Mouse (Mus musculus) layer of hippocampus, postnatal 10 days (tissue): ENCODE measurements around the gene Sucnr1. TPM values are rescaled to one million over a fixed set of nuclear protein-coding genes. Genes with fewer than 3 reads are reported as not detected.

Experiments used
- DNase-seq, 2 experiments: peaks; one replicate each; pipeline ENCODE4 v3.0.0; 2021; ENCODE audit warnings: low spot score in 2 of 2
- total RNA-seq, 2 experiments: library from RNA; stranded (reverse); gene quantifications; 2 replicates each; pipeline ENCODE4 v1.2.3; 2021

The Sucnr1 gene
- total RNA-seq, 2 experiments from 2014 or later, result not detected

GRCm38 (mm10) chr3:60111135-60111710 lies 29.6 kb downstream of the Sucnr1 start:
- no peak for DNase-seq

GRCm38 (mm10) chr3:60111889-60112646 lies 30.4 kb downstream of the Sucnr1 start:
- peak in 1 of 2 experiments; percentile 28 for DNase-seq

GRCm38 (mm10) chr3:60114571-60114970 lies 32.9 kb downstream of the Sucnr1 start:
- no peak for DNase-seq

DNA sequence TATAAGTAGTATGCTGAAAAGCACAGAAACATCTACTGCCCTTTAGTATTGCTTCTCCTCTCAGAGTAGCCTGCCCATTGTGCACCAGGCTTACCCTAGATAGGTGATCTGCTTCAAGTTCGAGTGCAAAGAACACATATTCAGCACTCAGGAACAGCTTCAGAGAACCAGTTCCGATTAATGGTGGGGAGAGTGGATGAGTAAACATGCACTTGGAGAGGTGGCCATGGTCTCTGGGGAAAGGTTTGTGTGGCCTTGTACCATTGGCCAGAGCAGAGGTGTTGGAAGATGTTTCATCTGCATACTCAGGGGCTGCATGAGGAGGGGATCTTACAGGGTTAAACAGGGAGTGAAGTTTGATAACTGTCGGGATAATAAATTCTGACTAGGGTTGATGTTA lies 39.8 kb downstream of the Sucnr1 start:
- DNase-seq, result no peak

DNA sequence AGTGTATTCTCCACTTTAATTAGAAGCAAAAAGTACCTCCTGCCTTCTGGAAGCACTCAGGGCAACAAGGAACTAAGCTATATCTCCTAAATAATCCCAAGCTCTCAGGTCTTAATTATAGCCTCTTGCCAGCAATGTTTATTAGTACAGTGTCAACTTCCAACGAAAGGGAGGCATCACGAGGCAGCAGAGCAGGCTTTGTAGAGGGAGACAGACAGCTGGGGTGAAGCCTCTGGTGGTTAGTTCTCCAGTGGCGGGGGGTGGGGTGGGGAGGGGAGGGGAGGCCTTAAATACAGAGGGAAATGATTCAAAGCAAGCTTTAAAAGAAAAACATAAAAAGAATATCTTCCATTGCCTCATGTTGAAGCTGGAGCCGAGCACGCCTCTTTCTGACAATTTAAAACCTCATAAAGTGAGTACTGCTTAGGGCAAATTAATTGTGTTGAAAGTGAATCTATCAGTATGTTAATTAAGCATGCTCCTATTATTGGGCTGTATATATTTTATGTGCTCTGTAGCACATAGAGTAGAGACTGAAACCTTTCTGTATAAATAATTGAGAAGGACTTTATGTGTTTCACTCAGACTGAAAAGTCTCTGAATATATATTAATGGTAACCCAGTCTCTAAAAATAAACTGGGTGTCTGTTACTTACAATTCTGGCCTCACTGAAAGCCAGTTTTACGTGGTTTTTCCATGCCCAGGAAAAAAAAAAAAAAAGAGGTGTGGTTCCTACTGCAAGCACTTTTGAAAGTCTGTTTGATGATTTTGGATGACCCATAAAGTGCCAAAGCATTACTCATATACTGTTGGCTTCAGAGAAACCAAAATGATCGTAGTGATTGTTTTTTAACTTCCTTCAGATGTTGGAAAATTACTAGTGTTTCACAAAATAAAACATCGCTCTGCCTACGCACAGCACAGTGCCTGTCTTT lies 42.5 kb downstream of the Sucnr1 start:
- no peak for DNase-seq

DNA sequence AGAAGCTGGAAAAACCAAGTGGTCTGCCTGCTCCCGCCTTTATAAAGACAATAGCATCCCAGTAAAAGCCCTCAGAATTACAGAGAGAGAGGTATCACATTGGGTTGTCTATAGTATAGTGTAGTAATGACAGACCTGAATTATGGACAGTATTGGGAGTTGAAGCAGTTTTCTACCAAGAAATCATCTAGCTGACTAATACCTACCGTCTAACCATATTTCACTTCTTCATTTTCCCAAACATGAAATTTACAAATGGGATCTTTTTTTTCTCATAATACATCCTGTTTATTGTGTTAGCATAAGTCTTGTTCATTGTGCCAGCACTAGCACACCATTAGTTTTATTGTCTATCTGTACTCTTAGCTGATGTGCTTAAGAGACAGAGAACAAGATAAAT lies 44.9 kb downstream of the Sucnr1 start:
- DNase-seq, result no peak

DNA sequence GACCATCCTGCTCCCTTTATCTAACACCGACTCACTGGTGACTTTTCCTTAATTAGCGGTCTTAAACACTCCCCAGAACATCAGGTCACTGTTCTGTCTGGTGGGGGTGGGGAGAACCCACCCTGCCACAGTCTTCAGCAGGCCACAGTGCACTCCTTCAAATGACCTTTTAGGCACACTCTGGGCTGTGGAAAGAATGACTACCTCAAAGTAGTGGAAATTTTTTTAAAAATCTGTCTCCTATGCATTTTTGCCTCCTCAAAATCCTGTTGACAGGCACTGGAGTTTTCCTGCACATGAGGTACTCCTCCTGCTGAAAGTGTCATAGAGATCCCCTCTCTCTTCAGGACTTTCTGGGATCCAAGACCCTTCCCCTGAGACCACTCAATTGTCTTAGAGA lies 46.6 kb downstream of the Sucnr1 start:
- DNase-seq, result no peak

DNA sequence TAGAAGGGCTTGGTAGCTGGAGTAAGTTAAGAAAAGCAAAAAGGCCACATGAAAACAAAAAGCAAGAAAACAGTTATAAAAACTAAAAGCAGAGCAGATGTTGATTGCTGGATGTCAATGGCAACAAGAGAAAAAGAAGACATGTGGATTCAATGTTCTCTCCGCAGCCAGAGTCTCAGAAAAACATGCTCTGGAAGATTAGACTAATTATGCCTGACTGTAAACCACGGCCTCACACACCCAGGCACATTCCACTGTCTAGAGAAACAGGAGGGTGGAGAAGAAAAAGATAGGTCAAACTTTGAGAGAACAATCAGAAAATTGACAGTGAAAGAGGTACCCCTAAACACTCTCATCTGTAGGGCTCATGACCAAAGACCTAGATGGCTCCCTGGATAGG lies 54.1 kb downstream of the Sucnr1 start:
- no peak for DNase-seq

Other genes with a start within 250 kb of the Sucnr1 start
- gene Gm8298, start 220.8 kb upstream of the Sucnr1 start, total RNA-seq, result not detected
- gene C130079G13Rik, start 156.7 kb upstream of the Sucnr1 start, total RNA-seq, result not detected
- gene Aadacl2, start 75.1 kb upstream of the Sucnr1 start, total RNA-seq, result not detected
- not detected for gene Aadac, start 56.2 kb upstream of the Sucnr1 start, total RNA-seq